Mouse (Mus musculus) hematopoietic multipotent progenitor cell, adult 10-12 weeks (in vitro differentiated cells): Measurements from ENCODE around the gene Cnmd. TPM values are rescaled to one million over a fixed set of nuclear protein-coding genes. Genes with fewer than 3 reads are reported as not detected.

Experiments used
- polyA plus RNA-seq: library from polyadenylated mRNA; stranded (reverse); fragments of >175 nt; gene quantifications from 2 replicates; pipeline ENCODE4 v1.2.3, GENCODE M21; 2012; ENCODE audit warnings: low replicate concordance

Gene Cnmd
- polyA plus RNA-seq = not detected in 2 replicates

GRCm38 (mm10) chr14:79662001-79662400 lies at the start of gene Cnmd:
Gene Cnmd, minus strand, starts transcription at chr14:79662170.

Other genes with a start within 250 kb of the Cnmd start
- 4.7 and 5.5 TPM in 2 replicates for gene Kbtbd7, start 235.7 kb downstream of the Cnmd start, polyA plus RNA-seq
- 0.39 and 0.46 TPM in 2 replicates for gene Kbtbd6, start 210.3 kb downstream of the Cnmd start, polyA plus RNA-seq
- gene Elf1, start 181.0 kb downstream of the Cnmd start, polyA plus RNA-seq = 12.2 and 13.3 TPM in 2 replicates
- 6.9 and 12.2 TPM in 2 replicates for gene Wbp4, start 180.7 kb downstream of the Cnmd start, polyA plus RNA-seq
- gene Sugt1, start 74.5 kb downstream of the Cnmd start, polyA plus RNA-seq = 0.94 and 2.6 TPM in 2 replicates
- not detected in 2 replicates for gene Pcdh8, start 109.1 kb upstream of the Cnmd start, polyA plus RNA-seq